Mouse (Mus musculus) cerebellum, adult 11-12 months (tissue): Measurements from ENCODE around the gene Galnt15.

Experiments used
- DNase-seq: peaks from one replicate; pipeline ENCODE4 v3.0.0; 2022

The Galnt15 gene

DNA sequence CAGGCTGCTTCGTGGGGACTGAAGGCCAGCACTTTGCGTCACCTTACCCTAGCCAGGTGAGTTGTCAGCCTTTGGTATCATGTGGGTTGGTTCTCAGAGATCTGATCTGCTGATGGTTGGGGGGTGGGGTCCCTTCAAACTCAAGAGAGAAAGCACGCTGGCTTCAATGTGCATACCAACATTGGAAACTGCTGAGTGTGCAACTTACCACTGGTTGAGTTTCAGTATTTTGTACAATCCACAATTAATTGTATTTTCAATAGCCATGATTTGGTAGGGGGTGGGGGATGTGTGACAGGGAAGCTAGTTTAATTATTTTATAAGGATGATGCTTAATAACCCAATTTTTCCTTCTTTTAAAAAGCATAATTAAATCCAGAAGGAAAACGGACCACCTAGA is 62.9 kb downstream of the Galnt15 start:
- DNase-seq = no peak

GRCm38 (mm10) chr14:32093018-32093417 is 64.2 kb downstream of the Galnt15 start:
- DNase-seq = no peak

- DNase-seq = no peak
Observed at GRCm38 (mm10) chr14:32093500-32094117, 64.8 kb downstream of the Galnt15 start.

DNA sequence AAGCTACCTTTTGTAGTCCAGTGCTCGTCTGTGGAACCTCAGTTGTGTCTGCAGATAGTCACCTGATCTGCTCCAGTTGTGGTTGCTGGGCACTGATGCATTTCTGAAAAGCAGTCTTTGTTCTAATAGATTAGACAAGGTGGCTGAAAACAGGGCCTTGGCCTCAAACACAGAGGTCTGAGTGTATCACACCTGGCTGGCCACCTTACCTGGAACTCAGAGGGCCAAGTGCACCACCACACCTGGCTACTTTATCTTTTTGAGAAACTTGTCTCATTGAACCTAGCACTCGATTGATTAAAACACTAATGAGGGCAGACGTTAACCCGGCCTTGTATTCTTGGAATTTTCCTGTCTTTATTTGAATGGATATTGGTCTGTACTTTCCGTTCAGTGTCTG is 66.9 kb downstream of the Galnt15 start:
- DNase-seq = no peak

- no peak for DNase-seq
Observed at GRCm38 (mm10) chr14:32096740-32097139, 68.0 kb downstream of the Galnt15 start.

DNA sequence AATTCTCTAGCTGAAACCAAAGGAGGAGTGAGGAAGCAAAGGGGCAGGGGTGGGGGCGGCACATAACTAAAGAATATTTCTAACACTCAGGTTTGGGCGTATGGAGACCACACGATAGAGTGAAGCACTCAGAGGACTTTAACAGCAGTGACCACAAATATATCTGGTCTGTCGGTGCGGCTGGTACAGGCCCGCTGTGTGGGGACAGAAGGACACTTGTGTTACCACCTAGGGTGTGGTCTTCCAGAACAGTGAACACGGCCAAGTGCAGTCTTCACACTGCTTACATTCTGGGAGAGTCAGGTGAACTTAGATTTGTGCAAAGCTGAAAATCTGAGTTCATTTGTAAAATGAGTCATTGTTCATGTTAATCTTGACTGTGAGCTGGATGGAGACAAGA is 68.9 kb downstream of the Galnt15 start:
- DNase-seq = no peak

GRCm38 (mm10) chr14:32098951-32099350 is 70.2 kb downstream of the Galnt15 start:
- no peak for DNase-seq

- no peak for DNase-seq
Observed at GRCm38 (mm10) chr14:32103556-32103955, 74.8 kb downstream of the Galnt15 start.

GRCm38 (mm10) chr14:32105663-32106062 is 76.9 kb downstream of the Galnt15 start:
- no peak for DNase-seq

DNA sequence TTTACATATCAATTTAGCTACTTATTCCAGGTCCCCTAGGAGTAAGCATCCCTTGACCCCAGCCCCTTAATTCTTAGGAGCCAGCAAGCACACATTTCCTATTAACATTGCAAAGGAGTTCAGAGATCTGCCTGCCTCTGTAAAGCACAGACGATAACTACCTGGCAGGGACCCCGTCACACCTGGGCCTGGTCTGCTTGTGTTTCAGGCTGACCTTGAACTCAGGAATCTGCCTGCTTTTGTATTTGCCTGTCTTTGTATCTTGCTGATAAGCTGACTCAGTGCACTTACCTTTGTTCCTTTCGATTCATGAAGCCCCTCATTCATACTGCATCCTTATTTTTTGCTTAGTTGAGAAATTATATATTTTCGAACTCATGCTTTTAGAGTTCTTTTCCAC is 78.1 kb downstream of the Galnt15 start:
- DNase-seq = no peak
